In genomic region chr7:36585014-36585413, GRCm38 (mm10) we compare ENCODE assay signal across 30 mouse cellular contexts.
DNase-seq lines count a peak whose midpoint lies in the region; ATAC-seq and TF ChIP-seq lines count a peak whose summit lies in the region.
"Had no signal": no experiment of that assay in that cellular context is flagged by ENCODE, and none has a peak within 500 bp of the region (broad histone marks: within the 10 kb centered on the region; RNA-seq: fewer than 3 reads in every experiment).

No protein-coding gene starts in this region.

- TF ChIP-seq CTCF in layer of hippocampus, adult 2 months (conservative IDR thresholded peaks at IDR 0.05) = peak; percentile 48
- peak; percentile 18; the same call in 1 of the 2 replicates for TF ChIP-seq CTCF in midbrain, postnatal 0 days (IDR thresholded peaks at IDR 0.05)
- peak; percentile 29 for TF ChIP-seq CTCF in Patski (IDR thresholded peaks at IDR 0.05)

- CTCF ChIA-PET in Patski (lab: Charles Lee) = no interaction called here

- no peak overlapping the region for H3K27ac ChIP-seq in layer of hippocampus, adult 2 months
- no peak overlapping the region for H3K27ac ChIP-seq in midbrain, postnatal 0 days (ENCODE audit: low read depth, low read length)
- H3K27ac ChIP-seq in midbrain, embryonic 13.5 days = no peak overlapping the region
- H3K27ac ChIP-seq: embryonic facial prominence, embryonic 13.5 days; heart, embryonic 13.5 days; hindbrain, postnatal 0 days; liver, embryonic 14.5 days; neural tube, embryonic 12.5 days had no signal

- POLR2A ChIA-PET in Patski (lab: Charles Lee) = no interaction called here

- WGBS in midbrain, postnatal 0 days = 63% methylated on average over 1 of the region's 1 CpGs
- 77% methylated on average over 1 of the region's 1 CpGs for WGBS in midbrain, embryonic 13.5 days

- H3K4me1 ChIP-seq in midbrain, postnatal 0 days (ENCODE audit: insufficient read depth, low read length) = no peaks in the 10 kb centered on the region
- no peaks in the 10 kb centered on the region for H3K4me1 ChIP-seq in midbrain, embryonic 13.5 days (replicated peaks)
- H3K4me1 ChIP-seq: embryonic facial prominence, embryonic 13.5 days; heart, embryonic 13.5 days; megakaryocyte, embryonic 14.5 days; neural tube, embryonic 12.5 days had no signal

- no peaks in the 10 kb centered on the region for H3K27me3 ChIP-seq in midbrain, postnatal 0 days (ENCODE audit: insufficient read depth, low read length)
- H3K27me3 ChIP-seq in midbrain, embryonic 13.5 days = no peaks in the 10 kb centered on the region
- H3K27me3 ChIP-seq in Patski = no peaks in the 10 kb centered on the region
- H3K27me3 ChIP-seq: embryonic facial prominence, embryonic 13.5 days; heart, embryonic 13.5 days; megakaryocyte, embryonic 14.5 days; neural tube, embryonic 12.5 days had no signal

- in situ Hi-C loops in Patski (cut with MboI; ENCODE audit: low pct_unique_long_range_greater_than_20kb) = no loop called here

- no peaks in the 10 kb centered on the region for H3K36me3 ChIP-seq in midbrain, postnatal 0 days (ENCODE audit: insufficient read depth, low read length)
- H3K36me3 ChIP-seq in midbrain, embryonic 13.5 days = no peaks in the 10 kb centered on the region
- H3K36me3 ChIP-seq: embryonic facial prominence, embryonic 13.5 days; heart, embryonic 13.5 days; neural tube, embryonic 12.5 days had no signal

- H3K4me3 ChIP-seq in layer of hippocampus, adult 2 months = no peak overlapping the region
- H3K4me3 ChIP-seq in midbrain, postnatal 0 days (ENCODE audit: low read depth, low read length) = no peak overlapping the region
- no peak overlapping the region for H3K4me3 ChIP-seq in midbrain, embryonic 13.5 days (replicated peaks)
- H3K4me3 ChIP-seq: embryonic facial prominence, embryonic 13.5 days; erythroblast, embryonic 14.5 days; heart, embryonic 13.5 days; megakaryocyte, embryonic 14.5 days; neural tube, embryonic 12.5 days had no signal

- H3K4me2 ChIP-seq in midbrain, postnatal 0 days (ENCODE audit: low read depth, low read length, poor library complexity, severe bottlenecking) = no peak overlapping the region
- H3K4me2 ChIP-seq in midbrain, embryonic 13.5 days (replicated peaks) = no peak overlapping the region
- H3K4me2 ChIP-seq: embryonic facial prominence, embryonic 13.5 days; heart, embryonic 13.5 days; neural tube, embryonic 12.5 days had no signal

- H3K9ac ChIP-seq in midbrain, postnatal 0 days (replicated peaks; ENCODE audit: low read length, poor library complexity, severe bottlenecking) = no peak overlapping the region
- H3K9ac ChIP-seq in midbrain, embryonic 13.5 days (replicated peaks) = no peak overlapping the region
- H3K9ac ChIP-seq: embryonic facial prominence, embryonic 13.5 days; heart, embryonic 13.5 days; liver, embryonic 14.5 days; neural tube, embryonic 12.5 days had no signal

- no peak for ATAC-seq in midbrain, postnatal 0 days (ENCODE audit: low FRiP score)
- ATAC-seq in midbrain, embryonic 13.5 days = no peak
- ATAC-seq in Patski = no peak
- ATAC-seq: forebrain, embryonic 14.5 days; hindbrain, postnatal 0 days had no signal

- no peaks in the 10 kb centered on the region for H3K9me3 ChIP-seq in midbrain, postnatal 0 days (ENCODE audit: low read length)
- no peaks in the 10 kb centered on the region; the same call in 1 of the 2 replicates for H3K9me3 ChIP-seq in midbrain, embryonic 13.5 days
- H3K9me3 ChIP-seq: embryonic facial prominence, embryonic 13.5 days; heart, embryonic 13.5 days; neural tube, embryonic 12.5 days had no signal

- DNase-seq in layer of hippocampus, adult 2 months (ENCODE audit: low spot score in 2 of 2) = no peak
- no peak for DNase-seq in layer of hippocampus, adult 11-12 months (ENCODE audit: low spot score)
- DNase-seq in midbrain, postnatal 0 days (ENCODE audit: low spot score) = no peak
- DNase-seq in Patski (ENCODE audit: low read depth, low spot score) = no peak
- DNase-seq in gastrocnemius, postnatal 10 days = no peak
- DNase-seq in embryo, embryonic 10.5 days (ENCODE audit: low spot score) = no peak
- DNase-seq: adrenal gland, postnatal 10 days; cerebellum, adult 2 months; cerebellum, postnatal 25 days; embryo, embryonic 11 days; heart, adult 11 months; heart, postnatal 14 days; kidney, adult 11 months; kidney, postnatal 14 days; lung, postnatal 14 days; midbrain, embryonic 14.5 days; retina, postnatal 1 day; right cerebral cortex, postnatal 25 days; spleen, adult 18-20 months; thymus, adult 18-20 months; thymus, postnatal 4 days had no signal
